Mouse (Mus musculus): ENCODE data around the gene Layn.
A peak's percentile ranks its signal among the peaks of the same experiment; 100 is the strongest.

The Layn gene

GRCm38 (mm10) chr9:51032785-51033529, 43.9 kb downstream of the Layn start:
- DNase-seq (ENCODE audit: extremely low read depth, low read depth), result no peak

DNA sequence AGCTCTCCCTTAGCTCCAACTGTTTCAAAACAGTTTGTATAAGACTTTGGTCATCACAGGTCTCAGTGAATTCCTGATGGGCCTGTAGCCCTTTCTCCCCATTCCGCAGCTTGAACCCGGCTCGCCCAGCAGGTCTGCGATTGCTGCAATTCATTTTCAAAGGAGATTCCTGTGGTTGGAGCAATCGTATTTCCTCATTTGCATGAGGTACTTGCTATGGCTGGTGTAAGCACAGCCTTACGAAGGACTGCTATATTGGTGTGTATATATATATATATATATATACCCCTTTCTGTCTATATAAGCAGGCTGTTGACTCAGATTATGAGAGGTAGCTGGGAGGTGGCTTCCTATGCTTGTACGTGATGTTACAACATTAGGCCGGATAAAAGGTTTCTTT, 44.6 kb downstream of the Layn start:
- DNase-seq (ENCODE audit: extremely low read depth, low read depth), result no peak

GRCm38 (mm10) chr9:51031603-51032002, 45.3 kb downstream of the Layn start:
- DNase-seq (ENCODE audit: extremely low read depth, low read depth), result no peak

- DNase-seq (ENCODE audit: extremely low read depth, low read depth), result peak; percentile 42
Observed at GRCm38 (mm10) chr9:51030147-51030546, 46.7 kb downstream of the Layn start.

DNA sequence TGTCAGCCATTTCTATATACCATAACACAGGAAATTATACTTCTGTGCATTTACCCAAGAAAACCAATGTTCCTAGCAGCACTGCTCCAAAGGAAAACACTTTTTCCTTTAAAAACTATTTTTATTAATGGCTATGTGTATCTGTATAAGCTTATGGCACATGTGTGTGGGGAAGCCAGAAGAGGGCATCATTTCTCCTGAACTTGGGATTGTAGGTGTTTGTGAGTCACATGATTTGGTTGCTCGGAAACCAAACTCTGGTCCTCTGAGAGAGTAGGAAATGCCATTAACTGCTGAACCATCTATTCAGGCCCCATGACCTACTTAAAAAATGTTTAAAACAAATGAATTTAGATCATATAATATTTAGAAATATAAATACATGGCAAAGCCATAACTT, 49.9 kb downstream of the Layn start:
- no peak for DNase-seq (ENCODE audit: extremely low read depth, low read depth)

DNA sequence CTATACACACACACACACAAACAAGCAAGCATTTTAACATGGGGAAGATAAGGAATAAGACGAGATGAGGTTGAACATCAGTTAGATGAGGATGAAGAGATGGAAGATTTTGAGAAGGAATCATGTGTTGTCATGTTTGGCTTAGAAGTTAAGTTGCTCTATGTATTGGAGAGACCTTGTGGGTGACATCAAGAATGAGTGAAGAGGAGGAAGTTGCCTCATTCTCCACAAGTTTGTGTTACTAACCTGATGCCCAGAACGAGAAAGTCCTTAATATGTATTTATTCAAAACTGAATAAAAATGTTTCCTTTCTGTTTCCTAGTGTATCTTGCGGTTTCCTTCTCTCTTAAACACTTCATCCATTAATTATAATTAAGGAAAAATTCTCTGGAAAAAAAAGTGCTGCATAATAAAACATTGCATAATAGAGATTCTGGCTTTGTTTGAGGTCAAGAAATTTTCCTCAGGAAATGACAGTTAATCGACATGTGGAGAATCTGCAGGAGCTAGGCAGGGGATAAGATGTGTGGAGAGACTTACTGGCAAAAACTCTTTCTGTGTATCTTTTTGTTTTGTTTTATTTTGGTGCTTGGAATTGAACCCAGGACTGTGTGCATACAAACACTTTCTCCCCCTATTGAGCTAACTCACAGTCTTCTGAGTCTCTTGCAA, 55.6 kb downstream of the Layn start:
- no peak for DNase-seq (ENCODE audit: extremely low read depth, low read depth)

GRCm38 (mm10) chr9:51020351-51020750, 56.5 kb downstream of the Layn start:
- DNase-seq (ENCODE audit: extremely low read depth, low read depth), result peak; percentile 49

- no peak for DNase-seq (ENCODE audit: extremely low read depth, low read depth)
Observed at GRCm38 (mm10) chr9:51019670-51020069, 57.2 kb downstream of the Layn start.

GRCm38 (mm10) chr9:51015732-51016131, 61.2 kb downstream of the Layn start:
- peak; percentile 10 for DNase-seq (ENCODE audit: extremely low read depth, low read depth)

DNA sequence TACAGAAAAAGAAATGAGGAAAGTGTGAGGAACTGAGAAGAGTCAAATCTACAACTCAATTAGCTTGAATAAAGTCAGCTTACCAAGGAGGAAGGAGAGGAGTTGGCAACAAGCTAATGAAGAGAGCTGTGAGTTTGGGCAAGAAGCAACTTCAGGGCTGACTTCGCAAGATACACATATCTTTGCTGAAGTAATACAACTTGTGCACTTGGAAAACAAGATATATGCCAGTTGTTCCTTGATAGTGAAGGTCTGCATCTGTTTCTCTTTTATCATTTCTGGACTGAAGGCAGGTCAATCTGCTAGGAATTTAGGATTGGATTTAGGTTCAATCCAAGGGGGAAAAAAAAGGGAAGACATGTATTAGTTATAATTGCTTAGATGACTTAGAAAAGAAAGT, 63.2 kb downstream of the Layn start:
- DNase-seq (ENCODE audit: extremely low read depth, low read depth), result no peak

DNA sequence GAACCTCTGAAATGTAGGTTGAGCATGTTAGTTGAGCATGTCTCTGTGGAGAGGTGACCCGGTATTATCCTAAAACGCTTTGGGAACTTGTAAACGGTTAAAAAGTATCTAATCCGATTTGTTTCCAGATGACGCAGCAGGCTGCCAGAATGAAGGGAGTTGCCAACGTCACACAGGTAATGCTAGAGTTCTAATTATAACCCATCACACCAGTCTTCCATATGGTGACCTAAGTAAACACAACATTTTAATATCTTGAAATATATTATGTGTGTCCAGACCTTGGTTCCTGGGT, 67.3 kb downstream of the Layn start:
- no peak for DNase-seq (ENCODE audit: extremely low read depth, low read depth)

DNA sequence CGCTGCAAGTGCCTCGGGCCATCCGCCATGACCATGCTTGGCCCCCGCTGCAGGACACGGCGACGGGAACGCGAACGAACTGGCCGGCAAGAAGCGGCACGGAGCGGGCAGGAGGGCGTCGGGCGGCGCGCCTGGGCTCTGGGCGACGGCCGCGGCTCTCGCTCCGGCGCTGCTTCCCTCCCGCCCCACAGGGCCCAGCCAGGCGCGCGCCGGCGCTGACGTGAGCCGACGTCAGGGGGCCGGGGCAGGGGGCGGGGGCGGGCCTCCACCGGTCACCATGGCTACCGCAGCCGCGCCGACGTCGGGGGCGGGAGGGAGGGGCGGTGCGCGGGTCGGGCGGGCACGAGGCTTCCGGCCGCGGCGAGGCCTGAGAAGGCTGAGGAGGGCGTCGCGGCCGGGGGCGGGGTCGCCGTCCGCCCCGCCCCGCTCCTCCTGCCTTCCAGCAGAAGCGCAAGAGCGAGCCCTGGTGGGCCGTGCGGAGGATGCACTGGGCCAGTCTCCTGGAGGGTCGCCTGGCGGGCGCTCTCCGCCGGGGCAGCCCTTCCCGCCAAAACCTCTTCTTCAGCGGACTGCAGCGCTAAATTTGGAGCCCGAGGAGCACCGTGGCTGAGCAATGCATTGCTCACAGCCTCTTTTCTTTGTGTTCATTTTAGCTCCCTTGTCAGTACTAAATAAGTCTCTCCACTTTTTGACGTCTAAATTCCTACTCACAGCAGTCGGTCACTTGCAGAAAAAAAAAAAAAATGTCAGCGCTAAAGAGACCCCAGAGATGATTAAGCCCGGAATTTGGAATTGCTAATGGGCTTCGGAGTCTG, 67.8 kb downstream of the Layn start, which contains the start of gene Sik2:
TSS of gene Sik2 (minus strand) at position 233 of the 815 bp plus-strand sequence.
- DNase-seq (ENCODE audit: extremely low read depth, low read depth), result peak; percentile 70

GRCm38 (mm10) chr9:51008068-51008840, 68.6 kb downstream of the Layn start:
- peak; percentile 39 for DNase-seq (ENCODE audit: extremely low read depth, low read depth)

GRCm38 (mm10) chr9:51007726-51008067, 69.2 kb downstream of the Layn start:
- DNase-seq (ENCODE audit: extremely low read depth, low read depth), result no peak

DNA sequence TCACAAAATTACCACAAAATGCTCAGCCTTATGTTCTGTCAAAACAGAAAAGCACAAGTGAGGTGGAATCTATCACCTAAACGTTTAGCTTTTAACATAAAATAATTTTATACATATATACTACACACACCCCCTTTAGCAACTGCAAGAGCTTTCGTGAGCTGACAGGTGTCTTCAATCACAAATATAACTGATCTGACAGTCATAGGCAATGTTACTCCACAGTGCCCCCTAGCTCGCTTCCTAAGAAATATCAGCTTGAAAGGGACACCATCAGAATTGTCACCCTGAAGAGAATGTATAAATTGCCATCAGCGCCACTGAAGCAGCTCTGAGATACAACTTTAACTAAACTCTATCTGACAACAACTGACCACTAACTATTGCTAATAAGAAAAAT, 70.0 kb downstream of the Layn start:
- peak; percentile 75 for DNase-seq (ENCODE audit: extremely low read depth, low read depth)

Measured in MEL-GATA-1-ER (cell line).